Mouse (Mus musculus): ENCODE results near the gene Bckdha. TPM values are rescaled to one million over a fixed set of nuclear protein-coding genes. Genes with fewer than 3 reads are reported as not detected.

The Bckdha gene
- total and polyA plus RNA-seq, 2 experiments = 273 to 521 TPM

DNA sequence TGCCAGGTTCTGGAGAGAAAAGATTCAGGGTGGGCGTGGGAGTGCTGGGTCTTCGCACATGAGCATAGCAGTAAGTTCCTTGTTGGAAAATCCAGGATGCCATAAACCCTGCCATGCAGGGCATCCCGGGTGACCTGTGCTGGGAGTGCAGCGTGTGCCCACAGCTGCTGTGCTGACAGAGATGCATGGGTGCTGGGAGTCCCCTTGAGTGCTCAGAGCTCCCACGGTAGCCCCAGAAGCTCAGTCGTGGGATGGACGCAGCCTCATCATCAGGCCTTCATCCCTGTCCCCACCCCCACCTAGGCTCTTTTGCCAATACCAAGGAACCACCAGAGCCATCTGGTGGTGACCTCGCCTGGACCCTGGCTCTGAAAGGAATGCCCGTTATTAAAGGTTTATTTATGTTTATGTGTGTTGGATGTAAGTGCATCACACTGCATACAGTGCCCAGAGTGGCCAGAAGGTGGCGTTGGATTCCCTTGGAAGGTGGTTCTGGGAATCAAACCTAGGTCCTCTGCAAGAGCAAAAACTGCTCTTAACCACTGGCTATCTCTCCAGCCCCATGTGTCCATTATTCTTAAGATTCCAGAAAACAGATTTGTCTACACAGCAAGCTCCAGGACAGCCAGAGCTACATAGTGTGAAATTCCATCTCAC, 33.1 kb downstream of the Bckdha start:
- peak; percentile 60 for DNase-seq (ENCODE audit: extremely low read depth, low read depth, low spot score)
- no peak overlapping the region for H3K9ac ChIP-seq (ENCODE audit: low read depth, low read length)
- no peak overlapping the region for H3K27ac ChIP-seq (replicated peaks; ENCODE audit: insufficient read depth, low read depth, low read length)
- 70% methylated on average over 10 of the region's 10 CpGs for WGBS
- peak; percentile 55; the same call in 1 of the 2 replicates for TF ChIP-seq CTCF (IDR thresholded peaks at IDR 0.05; ENCODE audit: low read depth, low read length)
- no peak for TF ChIP-seq POLR2A (IDR thresholded peaks at IDR 0.05; ENCODE audit: extremely low read depth, insufficient read depth, low read length)
- no peak overlapping the region for H3K4me3 ChIP-seq (ENCODE audit: insufficient read depth, low read depth, low read length)
- H3K79me2 ChIP-seq (ENCODE audit: control insufficient read depth, insufficient read depth, low read length) = no peaks in the 10 kb centered on the region
- H3K27me3 ChIP-seq (ENCODE audit: control insufficient read depth, insufficient read depth, low read length) = no peaks in the 10 kb centered on the region
- peaks cover 11% of the 10 kb centered on the region for H3K36me3 ChIP-seq (ENCODE audit: control insufficient read depth, insufficient read depth, low read length)
- no peaks in the 10 kb centered on the region for H3K4me1 ChIP-seq (ENCODE audit: control insufficient read depth, insufficient read depth, low read length)

DNA sequence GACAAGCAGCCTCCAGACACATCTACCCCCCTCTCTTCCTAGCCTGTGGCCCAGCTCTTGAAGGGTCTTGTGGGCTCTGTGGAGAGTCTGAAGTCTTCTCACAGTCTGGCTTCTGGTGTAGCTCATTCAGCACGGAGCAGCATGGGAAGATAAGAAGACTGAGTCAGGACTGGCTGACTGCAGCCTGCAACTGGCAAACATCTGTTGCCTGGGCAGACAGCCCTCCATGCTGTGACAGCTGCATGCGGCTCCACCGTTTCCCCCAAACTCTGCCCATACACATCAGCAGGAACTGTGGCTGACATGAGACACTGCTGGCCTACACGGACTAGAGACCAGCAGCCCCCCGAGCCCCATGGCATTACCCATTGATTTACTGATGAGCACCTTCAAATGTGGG, 33.9 kb downstream of the Bckdha start:
- H3K4me1 ChIP-seq (ENCODE audit: control insufficient read depth, insufficient read depth, low read length) = peaks cover 5% of the 10 kb centered on the region; the same call in 1 of the 2 replicates
- H3K79me2 ChIP-seq (ENCODE audit: control insufficient read depth, insufficient read depth, low read length) = no peaks in the 10 kb centered on the region
- peaks cover 9% of the 10 kb centered on the region for H3K36me3 ChIP-seq (ENCODE audit: control insufficient read depth, insufficient read depth, low read length)
- no peak overlapping the region for H3K4me3 ChIP-seq (ENCODE audit: insufficient read depth, low read depth, low read length)
- TF ChIP-seq CTCF (IDR thresholded peaks at IDR 0.05; ENCODE audit: low read depth, low read length) = no peak
- TF ChIP-seq POLR2A (IDR thresholded peaks at IDR 0.05; ENCODE audit: extremely low read depth, insufficient read depth, low read length) = no peak
- no peak overlapping the region for H3K27ac ChIP-seq (replicated peaks; ENCODE audit: insufficient read depth, low read depth, low read length)
- H3K27me3 ChIP-seq (ENCODE audit: control insufficient read depth, insufficient read depth, low read length) = no peaks in the 10 kb centered on the region
- DNase-seq (ENCODE audit: extremely low read depth, low read depth, low spot score) = no peak
- WGBS = 69% methylated on average over 5 of the region's 5 CpGs
- H3K9ac ChIP-seq (ENCODE audit: low read depth, low read length) = no peak overlapping the region

DNA sequence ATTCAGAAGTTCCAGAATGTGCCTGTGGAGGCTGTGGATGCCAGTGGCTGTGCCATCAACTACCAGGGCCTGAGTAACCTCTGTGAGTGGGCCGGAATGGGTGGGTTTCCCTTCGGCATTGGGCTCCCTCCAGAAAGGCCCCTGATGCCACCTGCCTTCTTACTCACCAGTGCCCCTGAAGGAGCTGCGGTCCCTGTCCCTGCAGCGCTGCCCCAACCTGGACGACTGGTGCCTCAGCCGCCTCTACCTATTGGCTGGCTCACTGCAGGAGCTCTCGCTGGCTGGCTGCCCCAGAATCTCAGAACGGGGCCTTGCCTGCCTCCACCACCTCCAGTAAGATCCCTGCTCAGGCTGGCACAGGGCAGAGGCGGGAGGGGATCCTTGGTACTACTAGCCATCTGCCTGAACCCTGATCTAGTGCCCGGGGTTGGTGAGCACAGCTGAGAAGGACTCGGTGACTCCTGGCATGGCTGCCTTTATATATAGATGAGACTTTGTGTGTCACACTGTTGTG, 34.9 kb downstream of the Bckdha start:
- Histone ChIP-seq H3K36me3 (ENCODE audit: control insufficient read depth, insufficient read depth, low read length) (peaks cover 4% of the 10 kb centered on the region), H3K27ac (replicated peaks; ENCODE audit: insufficient read depth, low read depth, low read length) (no peak overlapping the region), H3K4me1 (ENCODE audit: control insufficient read depth, insufficient read depth, low read length) (peaks cover 5% of the 10 kb centered on the region; the same call in 1 of the 2 replicates), H3K27me3 (ENCODE audit: control insufficient read depth, insufficient read depth, low read length) (no peaks in the 10 kb centered on the region), H3K79me2 (ENCODE audit: control insufficient read depth, insufficient read depth, low read length) (no peaks in the 10 kb centered on the region), H3K9ac (ENCODE audit: low read depth, low read length) (no peak overlapping the region), H3K4me3 (ENCODE audit: insufficient read depth, low read depth, low read length) (no peak overlapping the region)
- TF ChIP-seq CTCF (IDR thresholded peaks at IDR 0.05; ENCODE audit: low read depth, low read length) (no peak), POLR2A (IDR thresholded peaks at IDR 0.05; ENCODE audit: extremely low read depth, insufficient read depth, low read length) (no peak)
- 80% methylated on average over 11 of the region's 11 CpGs for WGBS
- no peak for DNase-seq (ENCODE audit: extremely low read depth, low read depth, low spot score)

DNA sequence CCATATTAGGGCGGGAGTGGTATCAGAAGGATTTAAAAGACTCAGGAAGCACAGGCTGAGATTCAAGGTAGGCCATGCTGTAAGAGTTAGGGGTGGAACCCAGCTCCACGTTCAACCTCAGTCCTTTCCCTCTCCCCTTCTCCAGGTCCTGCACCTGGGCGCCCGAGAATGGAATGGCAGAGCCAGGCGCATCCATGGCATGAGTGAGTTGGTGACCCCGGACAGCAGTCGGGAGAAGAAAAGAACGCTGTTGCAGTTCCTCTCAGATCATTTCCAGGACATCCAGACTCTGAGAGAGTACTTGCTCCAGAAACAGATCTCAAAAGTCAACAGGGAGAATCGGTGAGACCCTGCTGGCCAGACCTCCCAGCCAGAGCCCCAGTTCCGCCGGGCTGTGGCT, 38.0 kb downstream of the Bckdha start:
- Histone ChIP-seq H3K27ac (replicated peaks; ENCODE audit: insufficient read depth, low read depth, low read length) (no peak overlapping the region), H3K4me1 (ENCODE audit: control insufficient read depth, insufficient read depth, low read length) (peaks cover 5% of the 10 kb centered on the region; the same call in 1 of the 2 replicates), H3K36me3 (ENCODE audit: control insufficient read depth, insufficient read depth, low read length) (peaks cover 4% of the 10 kb centered on the region), H3K27me3 (ENCODE audit: control insufficient read depth, insufficient read depth, low read length) (no peaks in the 10 kb centered on the region), H3K4me3 (ENCODE audit: insufficient read depth, low read depth, low read length) (no peak overlapping the region), H3K9ac (ENCODE audit: low read depth, low read length) (no peak overlapping the region), H3K79me2 (ENCODE audit: control insufficient read depth, insufficient read depth, low read length) (no peaks in the 10 kb centered on the region)
- TF ChIP-seq CTCF (IDR thresholded peaks at IDR 0.05; ENCODE audit: low read depth, low read length) (no peak), POLR2A (IDR thresholded peaks at IDR 0.05; ENCODE audit: extremely low read depth, insufficient read depth, low read length) (no peak)
- no peak for DNase-seq (ENCODE audit: extremely low read depth, low read depth, low spot score)
- WGBS = 93% methylated on average over 11 of the region's 11 CpGs

DNA sequence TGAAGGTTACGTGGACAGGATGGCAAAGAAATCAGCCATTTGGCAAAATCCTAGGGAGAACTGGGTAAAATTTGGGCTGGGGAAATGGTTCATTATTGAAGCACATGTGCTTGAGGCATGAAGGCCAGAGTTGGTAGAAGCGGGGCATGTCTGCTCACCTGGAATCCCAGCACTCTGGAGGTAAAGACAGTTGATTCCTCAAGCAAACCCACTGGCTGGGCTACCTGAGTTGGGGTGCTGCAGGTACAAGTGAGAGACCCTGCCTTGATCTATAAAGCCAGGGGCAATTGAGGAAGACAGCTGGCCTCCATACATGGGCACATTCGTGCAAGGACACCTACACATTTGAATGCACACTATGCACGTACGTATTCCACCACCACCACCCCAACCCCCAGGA, 38.7 kb downstream of the Bckdha start:
- H3K27ac ChIP-seq (replicated peaks; ENCODE audit: insufficient read depth, low read depth, low read length) = no peak overlapping the region; the same call in 1 of the 2 replicates
- 90% methylated on average over 5 of the region's 5 CpGs for WGBS
- no peaks in the 10 kb centered on the region for H3K79me2 ChIP-seq (ENCODE audit: control insufficient read depth, insufficient read depth, low read length)
- peaks cover 4% of the 10 kb centered on the region for H3K36me3 ChIP-seq (ENCODE audit: control insufficient read depth, insufficient read depth, low read length)
- DNase-seq (ENCODE audit: extremely low read depth, low read depth, low spot score) = no peak
- peaks cover 5% of the 10 kb centered on the region; the same call in 1 of the 2 replicates for H3K4me1 ChIP-seq (ENCODE audit: control insufficient read depth, insufficient read depth, low read length)
- TF ChIP-seq CTCF (IDR thresholded peaks at IDR 0.05; ENCODE audit: low read depth, low read length) (no peak), POLR2A (IDR thresholded peaks at IDR 0.05; ENCODE audit: extremely low read depth, insufficient read depth, low read length) (no peak)
- no peak overlapping the region for H3K9ac ChIP-seq (ENCODE audit: low read depth, low read length)
- H3K27me3 ChIP-seq (ENCODE audit: control insufficient read depth, insufficient read depth, low read length) = no peaks in the 10 kb centered on the region
- 0 out of 2 replicates have a peak overlapping the region, but pooled peaks have one; percentile 87 for H3K4me3 ChIP-seq (ENCODE audit: insufficient read depth, low read depth, low read length)

DNA sequence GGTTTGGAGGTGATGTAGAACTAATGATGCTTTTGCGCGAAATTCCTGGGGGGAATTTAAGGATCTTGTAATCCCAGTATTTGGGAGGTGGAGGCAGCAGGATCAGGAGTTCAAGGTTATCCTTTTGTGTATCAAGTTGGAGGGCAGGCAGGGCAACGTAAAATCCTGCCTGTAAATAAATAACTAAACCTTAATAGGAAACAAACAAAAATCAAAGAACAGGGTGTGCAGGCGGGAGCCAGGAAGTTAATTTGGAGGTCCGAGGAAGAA, 39.1 kb downstream of the Bckdha start:
- H3K79me2 ChIP-seq (ENCODE audit: control insufficient read depth, insufficient read depth, low read length) = no peaks in the 10 kb centered on the region
- peaks cover 5% of the 10 kb centered on the region; the same call in 1 of the 2 replicates for H3K4me1 ChIP-seq (ENCODE audit: control insufficient read depth, insufficient read depth, low read length)
- peak overlapping the region; percentile 88 for H3K27ac ChIP-seq (replicated peaks; ENCODE audit: insufficient read depth, low read depth, low read length)
- peak overlapping the region; percentile 87 for H3K4me3 ChIP-seq (ENCODE audit: insufficient read depth, low read depth, low read length)
- peak; percentile 76 for DNase-seq (ENCODE audit: extremely low read depth, low read depth, low spot score)
- H3K9ac ChIP-seq (ENCODE audit: low read depth, low read length) = peak overlapping the region; percentile 73
- H3K36me3 ChIP-seq (ENCODE audit: control insufficient read depth, insufficient read depth, low read length) = peaks cover 4% of the 10 kb centered on the region
- no peak for TF ChIP-seq POLR2A (IDR thresholded peaks at IDR 0.05; ENCODE audit: extremely low read depth, insufficient read depth, low read length)
- TF ChIP-seq CTCF (IDR thresholded peaks at IDR 0.05; ENCODE audit: low read depth, low read length) = no peak
- 10% methylated on average over 5 of the region's 5 CpGs for WGBS
- H3K27me3 ChIP-seq (ENCODE audit: control insufficient read depth, insufficient read depth, low read length) = no peaks in the 10 kb centered on the region

All from liver, adult 2 months (tissue).